20 mouse cellular contexts compared by ENCODE assay signal in genomic region chr6:99715913-99716312, GRCm38 (mm10). TPM values are rescaled to one million over a fixed set of nuclear protein-coding genes. Genes with fewer than 3 reads are reported as not detected.
"Had no signal": no experiment of that assay in that cellular context is flagged by ENCODE, and none has a peak within 500 bp of the region (broad histone marks: within the 10 kb centered on the region; RNA-seq: fewer than 3 reads in every experiment).

No protein-coding gene starts in this region.

- H3K27ac ChIP-seq: intestine, embryonic 15.5 days; limb, embryonic 15.5 days; liver, embryonic 12.5 days; midbrain, embryonic 10.5 days; neural tube, embryonic 15.5 days had no signal

- H3K9ac ChIP-seq: intestine, embryonic 15.5 days; limb, embryonic 15.5 days; liver, embryonic 12.5 days; lung, embryonic 14.5 days; neural tube, embryonic 15.5 days had no signal

- H3K4me3 ChIP-seq: intestine, embryonic 15.5 days; limb, embryonic 15.5 days; liver, embryonic 12.5 days; midbrain, embryonic 10.5 days; myocyte; neural tube, embryonic 15.5 days had no signal

- H3K4me2 ChIP-seq: intestine, embryonic 15.5 days; limb, embryonic 15.5 days; liver, embryonic 12.5 days; lung, embryonic 14.5 days; neural tube, embryonic 15.5 days had no signal

- H3K9me3 ChIP-seq: intestine, embryonic 15.5 days; limb, embryonic 15.5 days; liver, embryonic 12.5 days; midbrain, embryonic 10.5 days; neural tube, embryonic 15.5 days had no signal

- DNase-seq: kidney, adult 9 months; kidney, postnatal 10 days; layer of hippocampus, adult 9-11 months; layer of hippocampus, postnatal 36 days; lung, embryonic 14.5 days; lung, postnatal 14 days; right cerebral cortex, adult 18-20 months; right cerebral cortex, postnatal 25 days; thymus, adult 2 months; thymus, postnatal 25 days had no signal

- ATAC-seq: intestine, embryonic 15.5 days; liver, embryonic 12.5 days had no signal

- H3K4me1 ChIP-seq: intestine, embryonic 15.5 days; liver, embryonic 12.5 days; midbrain, embryonic 10.5 days; neural tube, embryonic 15.5 days had no signal

- H3K36me3 ChIP-seq: intestine, embryonic 15.5 days; limb, embryonic 15.5 days; liver, embryonic 12.5 days; midbrain, embryonic 10.5 days; neural tube, embryonic 15.5 days had no signal

RNA-seq across cellular contexts. Expression of gene Prok2, which starts 10.3 kb away (rescaled TPM):
- polyA plus RNA-seq: large intestine, adult 2 months; liver, embryonic 12.5 days; midbrain, embryonic 10.5 days; myocyte; neural tube, embryonic 11.5 days; small intestine, adult 2 months; thymus, adult 2 months; urinary bladder, adult 2 months had no signal

RNA-seq across cellular contexts. Expression of gene Gpr27, which starts 23.4 kb away (rescaled TPM):
- polyA plus RNA-seq: myocyte had no signal
